Mouse (Mus musculus) gonadal fat pad, adult 2 months (tissue): Measurements from ENCODE around the gene Cnot2. TPM values are rescaled to one million over a fixed set of nuclear protein-coding genes. Genes with fewer than 3 reads are reported as not detected.

Experiments
- polyA plus RNA-seq: library from polyadenylated mRNA; depleted of rRNA; stranded (reverse); fragments of >200 nt; gene quantifications from 2 replicates; pipeline ENCODE4 v1.2.3, GENCODE M21; 2012; rRNA removed

Gene Cnot2
- polyA plus RNA-seq, 1 experiment = 40.4 TPM

Other genes starting within 250 kb of the Cnot2 start
- 22.4 and 23.5 TPM in 2 replicates for gene Kcnmb4, start 107.6 kb downstream of the Cnot2 start, polyA plus RNA-seq